In genomic region chr10:95251674-95252073, GRCm38 (mm10) we compare ENCODE assay signal across 24 mouse cellular contexts.
"Had no signal": no experiment of that assay in that cellular context is flagged by ENCODE, and none has a peak within 500 bp of the region (broad histone marks: within the 10 kb centered on the region; RNA-seq: fewer than 3 reads in every experiment).

No protein-coding gene starts in this region.

- H3K36me3 ChIP-seq: limb, embryonic 12.5 days; limb, embryonic 15.5 days; midbrain, embryonic 12.5 days; midbrain, embryonic 15.5 days; neural tube, embryonic 12.5 days; neural tube, embryonic 15.5 days; stomach, embryonic 15.5 days had no signal

- H3K9me3 ChIP-seq: limb, embryonic 12.5 days; limb, embryonic 15.5 days; midbrain, embryonic 12.5 days; midbrain, embryonic 15.5 days; neural tube, embryonic 12.5 days; neural tube, embryonic 15.5 days; stomach, embryonic 15.5 days had no signal

- H3K4me3 ChIP-seq: left cerebral cortex, adult 2 months; limb, embryonic 12.5 days; limb, embryonic 15.5 days; midbrain, embryonic 12.5 days; midbrain, embryonic 15.5 days; neural tube, embryonic 12.5 days; neural tube, embryonic 15.5 days; stomach, embryonic 15.5 days had no signal

- H3K27me3 ChIP-seq: limb, embryonic 15.5 days; midbrain, embryonic 15.5 days; neural tube, embryonic 12.5 days; neural tube, embryonic 15.5 days; stomach, embryonic 15.5 days had no signal

- DNase-seq: kidney, adult 11 months; kidney, adult 9 months; kidney, postnatal 25 days; layer of hippocampus, postnatal 36 days; liver, postnatal 0 days; lung, embryonic 14.5 days; retina, postnatal 1 day; right cerebral cortex, postnatal 25 days; spleen, adult 18-20 months; thymus, adult 2 months; thymus, postnatal 36 days had no signal

- H3K27ac ChIP-seq: kidney, postnatal 0 days; left cerebral cortex, adult 2 months; limb, embryonic 12.5 days; limb, embryonic 15.5 days; liver, embryonic 14.5 days; macrophage; midbrain, embryonic 12.5 days; midbrain, embryonic 15.5 days; neural tube, embryonic 12.5 days; neural tube, embryonic 15.5 days; stomach, embryonic 15.5 days had no signal

- H3K9ac ChIP-seq: limb, embryonic 12.5 days; limb, embryonic 15.5 days; liver, embryonic 14.5 days; liver, postnatal 0 days; lung, embryonic 14.5 days; midbrain, embryonic 12.5 days; midbrain, embryonic 15.5 days; neural tube, embryonic 12.5 days; neural tube, embryonic 15.5 days; stomach, embryonic 15.5 days had no signal

- ATAC-seq: liver, postnatal 0 days; lung, postnatal 0 days; midbrain, embryonic 15.5 days had no signal

- H3K4me2 ChIP-seq: limb, embryonic 12.5 days; limb, embryonic 15.5 days; liver, embryonic 11.5 days; lung, embryonic 14.5 days; midbrain, embryonic 12.5 days; midbrain, embryonic 15.5 days; neural tube, embryonic 12.5 days; neural tube, embryonic 15.5 days; stomach, embryonic 15.5 days had no signal
